Mouse (Mus musculus): ENCODE measurements at regions not wholly inside any gene's neighbourhood (a gene's known extent, or its start where the extent isn't known, plus 50 kb on each side); places are given as distances from the start of the nearest gene placed in this dataset.

DNA sequence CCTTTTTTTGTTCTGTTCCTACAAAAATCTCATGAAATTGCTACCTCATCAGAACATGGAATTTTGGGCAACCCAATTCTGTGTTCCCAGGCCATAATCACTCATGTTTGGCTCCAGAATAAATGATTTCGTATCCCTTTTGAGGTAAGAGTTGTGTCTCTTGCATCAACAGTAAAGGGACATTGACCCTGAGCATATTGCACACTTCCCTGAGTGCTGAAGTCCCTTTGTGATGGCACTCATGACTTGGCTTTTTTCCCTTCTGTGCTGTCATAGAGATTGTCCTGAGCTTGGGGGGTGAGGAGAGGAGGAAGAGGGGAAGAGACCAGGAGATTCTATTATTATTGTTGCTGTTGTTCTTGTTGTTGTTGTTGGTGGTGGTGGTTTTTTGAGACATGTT, 68.6 kb upstream of the Atp1b1 start:
- TF ChIP-seq CTCF (IDR thresholded peaks at IDR 0.05; ENCODE audit: extremely low read depth, insufficient read depth, low read length) (no peak), POLR2A (IDR thresholded peaks at IDR 0.05; ENCODE audit: extremely low read depth, insufficient read depth, low read length) (no peak)

Measured in cortical plate, adult 2 months (tissue).